Mouse (Mus musculus): ENCODE data around the gene Caln1. TPM values are rescaled to one million over a fixed set of nuclear protein-coding genes. Genes with fewer than 3 reads are reported as not detected.

Gene Caln1
- not detected in 2 replicates for polyA plus RNA-seq (2015; fragmentation: Nextera tagmentation; extraction: Ambion mirVana)

DNA sequence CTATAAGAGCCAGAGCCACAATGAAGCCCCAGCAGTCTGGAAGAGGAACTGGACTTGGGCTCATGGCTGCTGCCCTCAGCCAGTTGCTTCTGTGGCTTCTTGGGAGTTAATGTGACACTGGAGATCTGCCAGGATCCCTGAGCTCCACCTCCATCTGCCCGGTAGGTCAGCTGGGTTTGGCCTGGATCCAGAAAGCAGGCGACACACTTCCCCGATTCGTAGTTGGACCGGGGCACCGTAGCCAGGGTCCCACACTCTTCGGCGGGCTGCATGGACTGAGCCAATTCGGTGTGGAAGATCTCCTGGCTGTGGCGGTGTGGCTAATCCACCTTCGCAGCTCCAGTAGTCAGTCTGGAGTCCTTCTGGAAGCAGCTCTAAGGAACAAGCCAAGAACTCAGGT lies at the start of gene Caln1:
Gene Caln1, plus strand, starts transcription at position 219 of the 400 bp plus-strand sequence.

GRCm38 (mm10) chr5:130384222-130384912 lies 15.1 kb downstream of the Caln1 start, which contains the start of gene A330070K13Rik:
Gene A330070K13Rik, minus strand, starts transcription at chr5:130384631.

Other genes starting within 250 kb of the Caln1 start
- gene Kctd7, start 224.6 kb upstream of the Caln1 start, polyA plus RNA-seq (2015; fragmentation: Nextera tagmentation; extraction: Ambion mirVana): 3.9 and 5.0 TPM in 2 replicates
- gene Rabgef1, start 197.7 kb upstream of the Caln1 start, polyA plus RNA-seq (2015; fragmentation: Nextera tagmentation; extraction: Ambion mirVana): 49.4 and 56.4 TPM in 2 replicates
- gene Tmem248, start 152.4 kb upstream of the Caln1 start, polyA plus RNA-seq (2015; fragmentation: Nextera tagmentation; extraction: Ambion mirVana): 30.7 and 36.9 TPM in 2 replicates
- 69.1 and 82.2 TPM in 2 replicates for gene Sbds, start 113.9 kb upstream of the Caln1 start, polyA plus RNA-seq (2015; fragmentation: Nextera tagmentation; extraction: Ambion mirVana)
- 11.9 and 12.7 TPM in 2 replicates for gene Tyw1, start 113.8 kb upstream of the Caln1 start, polyA plus RNA-seq (2015; fragmentation: Nextera tagmentation; extraction: Ambion mirVana)
- gene A330070K13Rik, start 15.2 kb downstream of the Caln1 start, polyA plus RNA-seq (2015; fragmentation: Nextera tagmentation; extraction: Ambion mirVana): not detected in 2 replicates